Mouse (Mus musculus) cerebellum, adult 9-10 months (tissue): ENCODE results near the gene Ahsg.

ENCODE experiments used
- DNase-seq: peaks from one replicate; pipeline ENCODE4 v3.0.0; 2022

The Ahsg gene

DNA sequence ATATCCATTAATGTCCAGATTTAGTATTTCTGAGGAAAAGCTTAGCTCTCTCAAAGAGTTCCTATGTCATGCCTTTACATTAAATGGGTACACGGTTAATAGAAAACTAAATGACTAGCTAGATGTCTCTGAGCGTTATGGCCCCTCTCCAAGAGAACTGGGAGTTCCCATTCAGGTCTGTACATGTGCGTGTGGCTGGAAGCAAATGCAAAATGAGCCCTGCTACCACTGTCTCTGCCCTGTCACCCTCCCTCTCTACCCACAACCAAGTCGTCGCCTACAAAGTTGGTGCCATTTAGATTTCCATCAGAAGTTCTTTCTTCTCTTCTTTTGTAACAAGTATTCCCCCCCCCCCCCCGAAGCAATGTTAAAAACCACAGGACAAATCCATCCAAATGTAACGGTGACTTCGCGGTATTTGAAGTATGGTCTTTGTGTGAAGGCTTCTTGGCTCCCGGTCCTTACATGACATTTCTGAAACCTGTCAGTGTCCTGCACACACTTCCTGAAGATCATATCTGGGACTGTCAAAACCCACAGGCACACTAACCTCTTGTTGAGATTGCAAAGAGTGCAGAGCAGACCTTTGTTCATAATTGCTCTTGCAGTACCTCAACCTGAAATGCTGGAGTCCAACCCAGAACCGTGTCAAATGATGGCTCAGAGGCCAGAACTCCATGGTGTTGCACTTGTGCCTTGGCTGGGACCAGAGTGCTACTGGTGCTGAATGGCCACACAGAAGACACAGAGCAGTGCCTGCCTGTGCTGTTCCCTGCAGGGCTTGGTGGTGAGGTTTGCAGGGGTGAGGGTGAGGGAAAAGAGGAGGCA lies at the start of gene Ahsg:
TSS of gene Ahsg (plus strand) at position 595 of the 828 bp plus-strand sequence.
- DNase-seq: no peak

DNA sequence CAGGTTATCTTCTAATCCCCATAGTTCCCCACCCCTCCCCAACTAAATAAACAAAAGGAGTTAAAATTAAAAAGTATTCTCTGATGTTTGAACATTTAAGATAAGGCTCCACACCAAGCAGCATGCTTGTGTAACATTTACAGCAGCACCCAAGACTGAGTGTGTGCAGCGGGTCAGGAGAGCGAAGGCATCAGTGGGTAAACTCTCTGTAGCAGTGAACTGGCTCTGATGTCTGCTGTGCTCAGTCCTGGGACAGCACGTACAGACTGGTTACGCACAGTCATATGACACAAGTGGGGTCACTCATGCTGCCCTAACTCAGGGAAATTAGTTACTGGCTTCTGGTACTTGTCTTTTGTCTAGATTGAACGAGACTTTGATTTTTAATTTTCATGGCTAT lies 48.2 kb upstream of the Ahsg start:
- no peak for DNase-seq

DNA sequence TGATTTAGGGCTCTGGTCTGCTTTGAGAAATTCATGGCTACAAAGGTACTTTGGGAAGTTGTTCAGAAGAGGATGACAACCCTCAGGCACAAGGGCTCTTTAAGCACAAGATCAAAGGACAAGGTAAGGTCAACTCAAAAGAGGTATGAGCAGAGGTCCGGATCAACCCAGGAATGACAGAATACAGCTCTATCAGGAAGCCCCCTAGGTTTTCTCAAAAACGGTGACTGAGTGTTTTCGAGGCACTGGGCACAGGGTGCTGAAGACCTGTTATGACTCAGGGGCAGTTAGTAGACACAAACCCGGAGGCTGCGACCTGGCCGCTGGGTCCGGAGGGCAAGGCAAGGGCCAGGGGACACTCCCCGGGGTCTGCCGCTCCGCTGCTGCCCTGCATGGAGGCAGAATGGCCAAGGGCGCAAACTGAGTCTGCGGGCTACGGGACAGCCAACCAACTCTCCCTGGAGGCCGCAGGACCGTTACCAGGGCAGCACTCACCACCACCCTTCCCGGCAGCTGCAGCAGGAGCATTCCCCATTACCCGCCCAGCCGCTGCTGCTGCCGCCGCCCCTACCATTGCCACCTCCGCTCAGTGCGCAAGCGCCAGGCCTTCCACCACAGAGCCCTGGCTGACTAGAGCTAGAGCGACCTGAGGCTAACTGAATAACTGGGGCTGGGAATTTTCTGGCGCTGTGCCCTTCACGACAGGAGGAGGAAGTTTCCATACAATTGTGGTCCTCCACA lies 46.8 kb upstream of the Ahsg start:
- DNase-seq: peak; percentile 81

DNA sequence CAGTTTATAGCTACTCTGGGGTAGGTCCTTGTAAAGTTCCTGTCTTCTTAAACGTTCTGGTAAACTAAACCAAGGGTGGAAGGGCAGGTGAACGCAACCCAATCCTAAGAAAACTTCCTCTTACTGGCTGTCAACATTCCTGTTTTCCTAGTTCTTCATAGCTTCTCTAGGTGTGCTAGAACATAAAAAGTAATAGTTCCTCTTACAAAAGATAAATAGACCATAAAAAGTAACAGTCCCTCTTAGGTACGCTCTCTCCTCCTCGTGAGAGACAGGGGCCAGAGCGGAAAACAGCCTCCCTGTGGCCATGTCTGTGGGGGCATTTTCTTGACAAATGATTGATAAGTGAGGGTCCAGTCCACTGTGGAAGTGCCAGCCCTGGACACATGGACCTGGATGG lies 46.2 kb upstream of the Ahsg start:
- DNase-seq: no peak

DNA sequence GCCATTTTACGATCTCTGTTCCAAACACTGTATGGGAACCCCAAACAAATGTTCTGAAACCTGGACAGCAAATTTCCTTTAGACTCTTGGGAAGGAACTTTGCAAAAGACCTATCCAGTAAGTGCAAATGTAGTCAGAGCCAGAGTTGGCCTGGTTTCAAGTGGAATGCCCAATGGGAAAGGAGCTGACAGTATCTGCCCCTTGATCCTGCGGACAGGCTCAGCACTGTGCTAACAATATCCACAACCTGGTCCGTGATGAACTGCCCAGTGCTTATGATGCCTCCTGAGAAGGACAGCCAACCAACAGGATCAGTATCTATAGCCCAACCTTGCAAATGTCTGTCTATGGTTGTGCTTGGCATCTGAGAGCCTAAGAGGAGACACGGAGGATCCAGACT lies 45.6 kb upstream of the Ahsg start:
- no peak for DNase-seq

DNA sequence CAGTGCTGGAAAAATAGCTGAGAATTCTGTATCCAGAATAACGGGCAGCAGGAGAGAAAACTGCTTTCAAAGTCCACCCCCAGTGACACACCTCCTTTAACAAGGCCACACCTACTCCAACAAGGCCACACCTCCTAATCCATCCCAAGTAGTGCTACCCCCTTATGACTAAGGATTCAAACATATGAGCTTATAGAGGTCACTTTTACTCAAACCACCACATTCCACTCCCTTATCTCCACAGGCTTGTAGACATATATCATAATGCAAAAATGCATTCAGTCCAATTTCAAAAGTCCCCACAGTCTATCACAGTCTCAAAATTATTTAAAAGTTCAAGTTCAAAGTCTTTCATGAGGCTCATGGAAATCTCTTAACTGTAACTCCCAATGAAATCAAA lies 43.4 kb upstream of the Ahsg start:
- DNase-seq: no peak

DNA sequence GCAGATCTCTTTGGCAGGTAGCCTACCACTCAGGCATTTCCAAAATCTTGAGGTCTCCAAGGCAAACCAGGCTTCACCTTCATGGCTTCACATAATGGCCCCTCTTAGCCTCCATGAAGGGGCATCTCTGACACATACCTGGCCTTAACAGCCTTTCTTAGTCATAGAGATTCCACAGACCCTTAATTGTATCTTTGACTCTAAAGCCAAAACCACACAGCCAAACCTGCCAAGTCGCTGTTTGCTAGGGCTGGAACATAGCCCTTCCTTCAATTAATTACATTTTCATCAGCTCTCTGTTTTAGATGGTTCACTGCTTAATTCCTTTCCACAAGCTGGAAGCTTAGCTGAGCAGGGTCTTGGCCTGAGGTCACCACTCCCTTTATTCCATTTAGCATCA lies 42.7 kb upstream of the Ahsg start:
- no peak for DNase-seq

DNA sequence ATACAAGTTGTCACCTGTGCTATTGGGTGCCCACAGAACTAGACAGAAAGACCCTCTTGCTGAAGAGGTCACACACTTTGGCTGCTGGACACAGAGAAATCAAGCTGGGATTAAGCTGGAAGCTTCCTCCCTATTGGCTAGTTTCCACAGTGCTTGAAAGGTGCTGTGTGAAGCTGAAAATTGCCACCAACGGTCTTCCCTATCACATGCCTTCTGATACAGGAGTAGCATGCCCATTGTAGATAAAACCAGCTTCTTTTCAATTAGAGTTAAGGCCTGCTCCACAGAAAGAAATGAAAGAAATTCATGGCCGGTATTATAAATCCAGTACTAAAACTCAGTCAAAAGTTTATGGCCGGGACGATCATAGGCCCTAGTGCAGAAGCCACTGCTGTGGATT lies 38.4 kb upstream of the Ahsg start:
- no peak for DNase-seq

DNA sequence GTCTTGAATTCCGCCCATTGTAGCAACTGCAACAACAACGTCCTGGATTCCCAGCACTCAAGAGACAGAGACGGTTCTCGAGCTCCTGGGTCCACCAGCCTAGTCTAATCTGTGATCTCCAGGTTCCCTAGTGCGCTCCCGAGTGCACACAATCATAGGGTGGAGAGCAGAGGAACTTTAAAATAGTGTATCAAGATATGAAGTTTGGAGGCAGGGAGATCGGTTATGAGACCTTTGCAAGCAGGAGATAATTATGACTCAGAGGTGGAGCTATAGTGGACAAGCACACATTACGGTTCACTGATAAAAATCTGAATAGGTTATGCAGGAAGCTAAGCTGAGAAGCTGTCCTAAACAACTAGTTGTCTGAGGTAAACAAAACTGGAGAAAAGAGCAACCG lies 34.3 kb upstream of the Ahsg start:
- DNase-seq: peak; percentile 24

DNA sequence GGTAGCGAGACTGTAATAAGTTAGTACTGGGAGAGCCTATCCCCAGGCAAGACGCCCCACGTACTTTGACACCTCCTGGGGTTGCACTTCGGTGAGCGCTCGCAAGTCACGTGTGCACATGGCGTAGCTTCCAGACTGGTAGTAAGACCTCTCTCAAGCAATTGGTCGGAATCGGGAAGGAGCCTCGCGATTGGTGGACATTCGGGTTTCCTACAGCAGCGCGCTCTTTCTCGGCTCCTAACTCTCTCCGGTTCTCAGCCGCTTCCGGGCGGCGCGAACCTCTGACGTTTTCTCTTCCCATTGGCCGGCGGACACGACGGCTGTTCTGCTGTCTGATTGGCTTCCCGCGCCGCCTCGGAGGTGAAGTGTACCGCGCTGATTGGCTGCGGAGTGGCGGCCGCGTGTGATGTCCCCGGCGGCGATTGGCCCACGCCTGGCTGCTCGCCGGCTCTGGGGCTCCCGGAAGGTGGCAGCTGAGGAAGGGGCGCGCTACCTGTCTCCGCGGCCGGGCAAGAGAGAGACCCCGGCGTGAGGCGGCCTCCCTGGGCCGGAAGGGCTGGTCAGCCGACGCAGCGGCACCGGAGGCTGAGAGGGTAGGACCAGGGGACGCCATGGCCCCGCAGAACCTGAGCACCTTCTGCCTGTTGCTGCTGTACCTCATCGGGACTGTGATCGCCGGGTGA lies 33.5 kb upstream of the Ahsg start, which contains the start of the genes Tbccd1 and Dnajb11:
TSS of gene Tbccd1 (minus strand) at position 239 of the 683 bp plus-strand sequence.
TSS of gene Dnajb11 (plus strand) at position 415 of the 683 bp plus-strand sequence.
- DNase-seq: peak; percentile 98

DNA sequence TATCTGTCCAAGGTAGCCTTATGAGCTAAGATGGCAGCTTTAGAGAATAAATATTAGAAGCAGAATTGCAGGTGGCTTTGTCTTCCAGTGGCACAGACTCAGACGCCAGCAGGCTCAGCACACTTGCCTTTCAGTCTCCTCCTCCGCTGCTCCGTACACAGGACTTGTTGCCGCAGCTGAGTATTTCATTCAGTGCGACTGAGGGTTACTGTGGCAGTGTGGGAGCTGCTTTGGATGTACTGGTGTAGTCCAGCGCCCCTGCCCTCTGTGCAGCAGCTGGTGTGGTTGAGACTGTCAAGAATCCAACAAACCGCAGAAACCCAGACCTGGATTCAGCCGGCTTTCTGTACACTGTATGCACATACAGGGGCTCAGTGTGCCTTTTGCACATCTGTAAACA lies 18.7 kb upstream of the Ahsg start:
- no peak for DNase-seq

DNA sequence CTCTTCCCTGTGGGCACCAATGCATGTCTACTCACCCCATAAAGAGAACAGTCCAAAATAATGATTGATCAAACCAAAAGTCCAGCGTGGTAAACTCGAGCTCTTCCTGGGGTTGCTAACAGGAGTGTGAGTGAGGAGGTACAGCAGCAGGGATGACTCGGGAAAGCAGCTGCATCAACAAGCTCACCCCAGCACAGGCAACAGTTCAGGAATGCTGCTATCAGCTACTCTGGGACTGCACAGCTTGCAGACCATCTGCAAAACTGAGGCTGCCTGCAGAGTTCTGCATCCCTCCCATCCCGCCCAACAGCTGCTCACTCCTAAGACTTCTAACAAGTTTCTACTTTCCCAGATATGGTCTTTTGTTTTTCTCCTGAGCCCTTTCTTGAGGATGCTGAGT lies 17.7 kb upstream of the Ahsg start:
- DNase-seq: no peak

DNA sequence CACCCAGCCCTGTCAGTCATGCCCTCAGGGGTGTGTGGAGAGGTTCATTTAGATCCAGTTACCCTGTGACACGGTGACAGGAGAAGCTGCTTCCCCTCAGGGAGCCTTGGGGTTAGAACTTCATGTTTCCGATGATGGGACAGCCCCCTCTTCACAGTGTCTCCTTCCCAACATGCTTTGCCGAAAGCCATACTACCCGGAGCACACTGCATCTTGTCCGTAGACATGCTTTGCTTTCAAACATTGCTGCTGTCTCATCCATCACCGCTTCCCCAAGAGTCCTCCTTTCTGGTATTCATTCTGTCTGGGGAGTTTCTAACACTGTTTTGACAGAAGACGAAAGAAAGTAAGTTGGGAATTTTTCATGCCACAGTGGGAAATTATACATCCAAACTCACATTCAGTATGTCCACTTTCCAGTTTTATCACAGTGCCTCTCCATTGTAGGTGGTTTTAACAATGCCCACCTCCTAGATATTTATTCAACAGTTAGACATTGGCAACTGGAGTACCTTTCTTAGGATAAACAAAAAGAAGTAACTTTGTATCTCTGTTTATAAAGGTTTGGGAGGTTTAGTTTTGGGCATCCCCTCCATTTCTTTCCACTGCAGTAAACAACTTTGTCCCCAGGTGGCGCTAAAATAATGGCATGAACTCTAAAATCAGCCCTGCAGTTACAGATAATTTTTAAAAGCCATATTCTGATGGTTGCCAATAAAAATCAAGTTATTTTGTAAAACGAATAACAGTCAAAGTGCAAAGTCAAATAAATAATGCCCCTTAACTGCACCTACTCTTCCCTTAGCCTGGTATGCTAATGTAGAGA lies 14.6 kb upstream of the Ahsg start:
- no peak for DNase-seq

DNA sequence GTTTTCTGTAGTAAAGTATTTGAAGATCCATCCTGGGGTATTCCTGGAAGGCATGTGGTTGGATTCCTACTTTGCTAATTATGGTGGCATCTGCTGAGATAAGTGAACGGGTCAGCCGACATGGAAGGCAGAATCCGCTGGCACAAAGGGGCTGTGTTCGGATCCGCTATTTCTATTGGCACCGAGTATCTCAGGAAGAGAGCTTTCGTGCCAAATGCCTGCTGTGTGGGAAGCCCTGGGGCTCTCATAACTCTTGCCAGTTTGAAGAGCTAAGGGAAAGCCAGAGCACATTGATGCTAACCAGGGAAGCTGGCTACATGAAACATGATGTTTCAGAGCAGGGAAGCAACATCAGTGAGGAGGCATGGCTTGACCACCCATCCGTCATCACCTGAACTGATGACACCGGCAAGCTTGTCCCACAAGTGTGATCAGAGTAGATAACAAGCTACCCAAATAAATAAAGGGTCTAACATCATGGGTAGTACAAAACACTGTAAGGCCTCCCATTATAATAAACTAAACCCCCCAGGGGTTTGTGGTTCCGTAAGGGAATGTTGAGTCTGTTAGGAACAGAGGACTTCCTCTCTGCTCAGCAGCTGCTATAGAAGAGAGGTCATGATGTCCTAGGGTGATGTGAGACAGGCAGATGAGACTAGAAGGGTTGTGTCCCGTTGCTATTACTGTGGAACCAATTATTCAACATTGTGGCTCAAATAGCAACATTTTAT lies 13.3 kb upstream of the Ahsg start:
- peak; percentile 17 for DNase-seq

DNA sequence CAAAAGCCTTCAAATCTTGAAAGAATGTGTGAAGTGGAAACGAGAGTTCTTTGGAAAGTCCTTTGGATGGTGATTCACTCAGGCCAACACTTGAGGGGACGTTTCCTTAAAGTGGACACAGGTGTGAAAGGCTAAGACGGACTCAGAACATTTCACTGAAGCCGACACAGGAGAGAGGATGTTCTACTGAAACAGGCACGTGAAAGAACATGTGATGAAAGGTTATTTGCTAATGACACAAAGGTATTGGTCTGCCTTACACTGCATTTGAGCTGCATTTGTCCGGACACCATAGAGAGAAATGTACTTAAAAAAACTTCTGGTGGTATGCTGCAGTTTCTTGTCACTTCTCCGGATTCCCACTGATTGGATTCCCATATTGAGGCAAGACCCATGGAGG lies 12.4 kb upstream of the Ahsg start:
- DNase-seq: no peak

DNA sequence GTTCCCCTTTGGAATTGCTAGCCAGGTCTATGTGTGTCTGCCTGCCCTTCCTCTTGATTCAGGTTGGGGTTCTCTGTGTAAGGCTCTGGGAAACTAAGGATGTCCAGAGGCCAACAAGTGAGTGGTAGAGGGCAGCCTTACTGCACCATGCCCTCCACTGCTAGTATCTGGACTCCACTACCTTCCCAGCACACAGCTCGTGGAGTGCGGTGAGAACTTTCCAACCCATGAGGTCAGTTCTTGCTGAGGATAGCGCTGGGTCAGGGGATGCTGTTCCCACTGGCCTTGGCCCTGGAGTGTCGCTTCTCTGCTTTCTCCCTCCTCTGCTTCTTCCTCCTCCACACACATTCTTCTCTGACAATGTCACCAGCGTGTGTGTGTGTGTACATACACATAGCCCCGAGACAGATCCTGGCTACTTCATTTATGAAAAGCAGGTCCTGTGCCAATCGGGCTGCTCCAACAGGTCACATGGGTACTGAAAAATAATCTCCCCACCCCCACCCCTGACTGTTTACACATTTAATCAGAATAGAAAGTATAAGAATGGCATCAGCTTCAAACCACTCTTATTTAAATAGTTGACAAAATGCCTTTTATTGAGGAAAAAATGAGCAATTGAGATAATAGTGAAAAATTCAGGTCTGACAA lies 11.0 kb upstream of the Ahsg start:
- no peak for DNase-seq

DNA sequence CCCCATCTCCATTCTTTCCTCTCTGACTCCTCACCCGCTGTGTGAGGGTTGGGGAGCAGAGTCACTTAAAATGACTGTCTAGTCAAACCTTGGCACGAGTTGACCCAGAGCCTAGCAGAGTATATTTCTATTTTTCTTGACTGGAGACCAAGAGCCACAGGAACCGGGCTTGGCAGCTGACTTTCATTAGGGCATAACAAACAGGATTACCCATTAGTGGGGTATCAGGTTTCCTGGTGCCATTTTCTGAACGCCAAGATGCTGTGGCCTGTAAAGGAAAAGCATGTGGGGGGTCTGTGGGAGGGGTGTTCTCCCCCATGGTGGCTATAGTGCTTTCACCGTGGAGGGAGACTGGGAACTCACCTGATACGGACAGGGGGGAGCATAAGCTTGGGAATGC lies 10.2 kb upstream of the Ahsg start:
- DNase-seq: no peak

DNA sequence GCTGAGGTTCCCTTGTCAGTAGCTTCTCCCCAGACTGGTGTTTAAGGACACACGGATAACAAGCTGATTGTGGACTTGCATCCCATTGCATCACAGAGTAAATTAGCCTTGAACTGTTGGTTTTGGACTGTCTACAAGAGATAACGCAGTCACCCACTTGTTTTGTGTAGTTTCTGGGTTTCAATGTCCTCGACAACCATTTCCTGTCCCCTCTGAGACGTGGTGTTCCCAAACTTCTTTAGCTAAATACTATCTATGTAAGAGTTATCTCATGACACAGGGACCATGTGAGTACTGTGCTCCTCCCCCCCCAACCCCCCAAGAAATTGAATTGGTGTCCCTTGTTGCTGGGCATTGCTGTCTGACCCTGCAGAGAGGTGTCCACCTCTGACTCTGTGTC lies 9.6 kb upstream of the Ahsg start:
- no peak for DNase-seq

DNA sequence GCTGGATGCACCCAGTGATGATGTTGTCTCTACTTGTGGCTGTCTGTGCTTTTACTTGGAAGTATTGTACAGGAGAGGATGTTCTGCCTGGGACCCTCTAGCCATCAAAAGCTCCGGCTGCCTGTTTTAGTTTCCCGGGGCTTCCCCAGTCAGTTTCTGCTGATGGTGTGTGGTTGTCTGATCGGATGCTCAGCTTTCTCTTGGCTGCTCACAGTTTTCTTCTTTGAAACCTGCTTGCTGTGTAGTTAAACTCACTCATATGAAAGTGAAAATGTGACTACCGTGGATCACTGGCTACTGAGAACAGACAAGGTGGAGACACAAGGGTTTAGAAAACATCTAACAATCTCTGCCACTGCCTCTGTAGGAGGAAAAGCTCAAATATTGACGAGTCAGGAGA lies 7.6 kb upstream of the Ahsg start:
- no peak for DNase-seq

DNA sequence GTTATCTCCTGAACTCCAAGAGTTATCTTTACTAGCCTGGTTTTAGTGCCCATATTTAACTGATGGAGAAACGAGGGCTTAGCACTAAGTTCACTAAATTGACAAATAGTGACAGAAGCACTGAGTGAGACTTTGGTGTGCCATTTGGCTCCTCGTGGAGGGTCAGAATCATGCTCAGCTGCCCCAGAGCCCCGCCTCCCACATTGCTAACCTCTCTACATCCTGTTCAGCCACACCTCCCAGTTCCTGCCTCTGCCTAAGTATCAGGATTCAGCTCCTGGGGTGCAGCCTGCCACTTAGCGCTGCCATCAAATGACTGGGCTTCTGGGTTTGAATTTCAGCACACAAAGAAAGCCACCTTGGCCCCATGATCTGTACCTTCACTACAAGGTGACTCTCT lies 5.7 kb upstream of the Ahsg start:
- no peak for DNase-seq

DNA sequence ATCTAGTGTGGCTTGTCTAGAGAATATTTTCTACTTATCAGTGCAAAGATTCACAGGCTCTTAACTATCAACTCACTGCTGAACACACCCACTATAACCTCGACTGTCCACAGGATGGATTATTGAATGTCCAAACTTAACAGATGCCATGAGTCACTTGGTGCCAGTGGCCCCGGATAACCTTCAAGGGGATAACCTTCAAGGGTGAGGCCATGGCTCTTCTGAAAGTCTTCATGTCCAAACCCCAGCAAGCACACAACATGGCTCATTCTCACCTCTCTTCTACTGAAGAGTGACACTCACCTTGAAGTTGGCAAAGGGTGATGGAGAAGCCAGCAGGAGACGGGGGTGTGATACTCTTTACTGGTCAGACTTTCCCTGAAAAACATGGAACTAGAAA lies 4.4 kb upstream of the Ahsg start:
- DNase-seq: no peak

DNA sequence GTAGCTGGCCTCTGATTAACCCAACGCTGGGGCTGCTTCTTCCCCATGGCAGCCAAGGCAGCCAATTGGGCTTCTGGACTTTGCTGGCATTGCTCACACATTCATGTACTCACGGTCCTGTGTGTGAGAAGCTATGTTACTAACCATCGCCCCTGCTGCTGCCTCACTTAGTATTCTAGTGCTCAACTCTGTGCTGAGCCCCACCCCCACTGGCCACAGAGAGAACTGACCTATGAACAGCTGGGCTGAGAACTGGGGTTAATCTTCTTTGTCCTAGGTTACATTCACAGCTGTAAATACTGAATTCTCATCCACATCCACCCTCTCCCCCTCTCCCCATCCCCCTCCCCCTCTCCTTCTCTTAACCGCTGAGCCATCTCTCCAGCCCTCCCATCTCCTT lies 2.2 kb upstream of the Ahsg start:
- DNase-seq: no peak
